Mouse (Mus musculus) stomach, postnatal 0 days (tissue): Measurements from ENCODE around the gene Magoh.

Source experiments
- CTCF ChIP-seq: IDR thresholded peaks from 2 replicates; pipeline ENCODE4 v1.5.1; 2016; ENCODE audit warnings: antibody characterized with exemption, low read depth, mild to moderate bottlenecking, moderate library complexity
- EP300 ChIP-seq: optimal IDR thresholded peaks from 2 replicates; pipeline ENCODE3; 2016; ENCODE audit warnings: antibody characterized with exemption

- TF ChIP-seq CTCF: no peak
- no peak for TF ChIP-seq EP300
These were observed 6.8 kb downstream of the Magoh start for GRCm38 (mm10) chr4:107886371-107886770.
